Mouse (Mus musculus) MEL (cell line): ENCODE data around the gene Igsf6. TPM values are rescaled to one million over a fixed set of nuclear protein-coding genes. Genes with fewer than 3 reads are reported as not detected.

ENCODE experiments used
- DNase-seq: peaks from one replicate; pipeline ENCODE4 v3.0.0; 2011; ENCODE audit warnings: low read depth, low spot score
- H3K27ac ChIP-seq: 2 replicates; pipeline ENCODE4 v1.5.1; 2012; ENCODE audit warnings: low read depth, mild to moderate bottlenecking, control low read depth, low read length, moderate library complexity; ENCODE audit not compliant: control insufficient read depth
- H3K27me3 ChIP-seq, 2 experiments: fragments of 150-350 bp in 1 of 2; sonication (generic) in 1 of 2; 2 replicates each; pipeline ENCODE4 v1.6.1; 2012; ENCODE audit warnings: low read length in 2 of 2, mild to moderate bottlenecking in 2 of 2, improper control_type of control experiment in 1 of 2, moderate library complexity in 1 of 2; ENCODE audit not compliant: insufficient read depth in 2 of 2, control insufficient read depth in 1 of 2
- H3K36me3 ChIP-seq, 2 experiments: 2 replicates each; pipeline ENCODE4 v1.6.1; 2012 to 2014; ENCODE audit warnings: low read length in 2 of 2, improper control_type of control experiment in 1 of 2, inconsistent platforms in 1 of 2, mild to moderate bottlenecking in 1 of 2; ENCODE audit not compliant: insufficient read depth in 2 of 2, control insufficient read depth in 1 of 2
- H3K4me1 ChIP-seq, 2 experiments: fragments of 150-350 bp in 1 of 2; sonication (generic) in 1 of 2; 2 replicates each; pipeline ENCODE4 v1.6.1; 2012; ENCODE audit warnings: low read length in 2 of 2, improper control_type of control experiment in 1 of 2, mild to moderate bottlenecking in 1 of 2; ENCODE audit not compliant: insufficient read depth in 2 of 2, control insufficient read depth in 1 of 2
- H3K4me3 ChIP-seq, 2 experiments: fragments of 150-350 bp in 1 of 2; sonication (generic) in 1 of 2; 2 replicates each; pipeline ENCODE4 v1.5.1; 2012; ENCODE audit warnings: low read depth in 2 of 2, low read length in 2 of 2, mild to moderate bottlenecking in 2 of 2, moderate library complexity in 2 of 2, control low read depth in 1 of 2, improper control_type of control experiment in 1 of 2; ENCODE audit not compliant: control insufficient read depth in 1 of 2, insufficient read depth in 1 of 2
- H3K79me2 ChIP-seq: 2 replicates; pipeline ENCODE4 v1.6.1; 2012; ENCODE audit warnings: mild to moderate bottlenecking, low read length, moderate library complexity; ENCODE audit not compliant: control insufficient read depth, poor library complexity, insufficient read depth
- H3K9ac ChIP-seq: 2 replicates; pipeline ENCODE4 v1.6.1; 2012; ENCODE audit warnings: low read depth, mild to moderate bottlenecking, control low read depth, low read length, moderate library complexity; ENCODE audit not compliant: control insufficient read depth, poor library complexity, severe bottlenecking
- H3K9me3 ChIP-seq: fragments of 150-350 bp; sonication (generic); replicated peaks from 2 replicates; pipeline ENCODE4 v1.6.1; 2012; ENCODE audit warnings: mild to moderate bottlenecking, low read length, improper control_type of control experiment, moderate library complexity; ENCODE audit not compliant: insufficient read depth
- BHLHE40 ChIP-seq: IDR thresholded peaks from 2 replicates; pipeline ENCODE4 v1.6.1; 2012; ENCODE audit warnings: low read depth, mild to moderate bottlenecking, inconsistent platforms, low read length, improper control_type of control experiment, borderline replicate concordance
- CHD1 ChIP-seq: IDR thresholded peaks from 2 replicates; pipeline ENCODE4 v1.6.1; 2012; ENCODE audit warnings: low read depth, mild to moderate bottlenecking, inconsistent platforms, low read length, improper control_type of control experiment
- CHD2 ChIP-seq: IDR thresholded peaks from 2 replicates; pipeline ENCODE4 v1.6.1; 2011; ENCODE audit warnings: low read length, improper control_type of control experiment
- E2F4 ChIP-seq: IDR thresholded peaks from 2 replicates; pipeline ENCODE4 v1.6.1; 2011; ENCODE audit warnings: low read depth, low read length, improper control_type of control experiment, borderline replicate concordance
- EP300 ChIP-seq, 2 experiments: IDR thresholded peaks; 2 replicates each; pipeline ENCODE4 v1.6.1; 2011; ENCODE audit warnings: improper control_type of control experiment in 2 of 2, low read length in 2 of 2, low read depth in 1 of 2, mild to moderate bottlenecking in 1 of 2
- ETS1 ChIP-seq: IDR thresholded peaks from 2 replicates; pipeline ENCODE4 v1.6.1; 2012; ENCODE audit warnings: low read depth, mild to moderate bottlenecking, inconsistent platforms, low read length, improper control_type of control experiment, moderate library complexity
- MAX ChIP-seq: IDR thresholded peaks from 2 replicates; pipeline ENCODE4 v1.6.1; 2011; ENCODE audit warnings: low read length, improper control_type of control experiment
- MEF2A ChIP-seq: IDR thresholded peaks from 2 replicates; pipeline ENCODE4 v1.6.1; 2014; ENCODE audit warnings: low read depth, mild to moderate bottlenecking, inconsistent platforms, low read length, improper control_type of control experiment; ENCODE audit not compliant: poor library complexity, insufficient replicate concordance, severe bottlenecking; ENCODE audit errors: extremely low read depth
- MXI1 ChIP-seq: IDR thresholded peaks from 2 replicates; pipeline ENCODE4 v1.6.1; 2011; ENCODE audit warnings: mild to moderate bottlenecking, low read depth, low read length, improper control_type of control experiment
- MYC ChIP-seq: IDR thresholded peaks from 2 replicates; pipeline ENCODE4 v1.6.1; 2011; ENCODE audit warnings: low read depth, mild to moderate bottlenecking, low read length, improper control_type of control experiment, moderate library complexity
- NELFE ChIP-seq: IDR thresholded peaks from 2 replicates; pipeline ENCODE4 v1.6.1; 2011; ENCODE audit warnings: low read depth, low read length, improper control_type of control experiment
- POLR2A ChIP-seq, 2 experiments: IDR thresholded peaks; 2 replicates each; pipeline ENCODE4 v1.6.1; 2011 to 2012; ENCODE audit warnings: low read length in 2 of 2, mild to moderate bottlenecking in 2 of 2, control low read depth in 1 of 2, improper control_type of control experiment in 1 of 2, low read depth in 1 of 2, moderate library complexity in 1 of 2; ENCODE audit not compliant: control insufficient read depth in 1 of 2, insufficient read depth in 1 of 2, poor library complexity in 1 of 2
- POLR2AphosphoS2 ChIP-seq: IDR thresholded peaks from 2 replicates; pipeline ENCODE4 v1.6.1; 2011; ENCODE audit warnings: low read length, improper control_type of control experiment
- RAD21 ChIP-seq: IDR thresholded peaks from 2 replicates; pipeline ENCODE4 v1.6.1; 2011; ENCODE audit warnings: mild to moderate bottlenecking, low read depth, low read length, improper control_type of control experiment
- RCOR1 ChIP-seq: IDR thresholded peaks from 2 replicates; pipeline ENCODE4 v1.6.1; 2012; ENCODE audit warnings: low read depth, mild to moderate bottlenecking, inconsistent platforms, low read length, improper control_type of control experiment
- SMC3 ChIP-seq: IDR thresholded peaks from 2 replicates; pipeline ENCODE4 v1.6.1; 2011; ENCODE audit warnings: low read depth, low read length, improper control_type of control experiment
- TAL1 ChIP-seq: IDR thresholded peaks from 2 replicates; pipeline ENCODE4 v1.6.1; 2012; ENCODE audit warnings: mild to moderate bottlenecking, inconsistent platforms, low read length, moderate library complexity, mixed read lengths
- TBP ChIP-seq: IDR thresholded peaks from 2 replicates; pipeline ENCODE4 v1.8.0; 2011; ENCODE audit warnings: low read depth, low read length, improper control_type of control experiment
- USF1 ChIP-seq: IDR thresholded peaks from 2 replicates; pipeline ENCODE4 v1.6.1; 2014; ENCODE audit warnings: low read depth, mild to moderate bottlenecking, inconsistent platforms, low read length, improper control_type of control experiment, moderate library complexity
- USF2 ChIP-seq, 2 experiments: IDR thresholded peaks; 2 replicates each; pipeline ENCODE4 v1.6.1; 2011 to 2012; ENCODE audit warnings: improper control_type of control experiment in 2 of 2, low read length in 2 of 2, borderline replicate concordance in 1 of 2, inconsistent platforms in 1 of 2, low read depth in 1 of 2, mild to moderate bottlenecking in 1 of 2; ENCODE audit not compliant: insufficient read depth in 1 of 2
- ZC3H11A ChIP-seq: IDR thresholded peaks from 2 replicates; pipeline ENCODE4 v1.6.1; 2012; ENCODE audit warnings: low read depth, mild to moderate bottlenecking, inconsistent platforms, low read length, improper control_type of control experiment
- ZMIZ1 ChIP-seq: IDR thresholded peaks from 2 replicates; pipeline ENCODE4 v1.6.1; 2012; ENCODE audit warnings: low read depth, mild to moderate bottlenecking, inconsistent platforms, low read length, improper control_type of control experiment, moderate library complexity
- ZNF384 ChIP-seq: IDR thresholded peaks from 2 replicates; pipeline ENCODE4 v1.6.1; 2012; ENCODE audit warnings: low read depth, mild to moderate bottlenecking, inconsistent platforms, low read length, improper control_type of control experiment
- polyA plus RNA-seq, 2 experiments: library from polyadenylated mRNA; stranded (reverse) in 1 of 2; unstranded in 1 of 2; fragments of >175 nt in 1 of 2; fragments of >200 nt in 1 of 2; gene quantifications; 2 replicates each; pipeline versions ENCODE4 v1.2.1 to v1.2.4; 2012; ENCODE audit warnings: low replicate concordance in 2 of 2, low read depth in 1 of 2; ENCODE audit not compliant: insufficient read length in 2 of 2, insufficient read depth in 1 of 2, missing spikeins in 1 of 2
- total RNA-seq: library from RNA; depleted of rRNA; stranded (reverse); fragments of 300-350 nt; gene quantifications from 2 replicates; pipeline ENCODE4 v1.2.3, GENCODE M21; 2012

The Igsf6 gene
- total and polyA plus RNA-seq, 3 experiments: 0.08 to 0.42 TPM; not detected in 1

GRCm38 (mm10) chr7:121053071-121053470 lies 21.3 kb downstream of the Igsf6 start:
- Histone ChIP-seq H3K4me3 (no peak overlapping the region), H3K36me3 (peaks cover 7 to 34% of the 10 kb centered on the region in 2 experiments; a peak in 3 of 4 replicates), H3K4me1 (peaks cover 0 to under 1% of the 10 kb centered on the region in 2 experiments; a peak in 2 of 4 replicates), H3K9me3 (no peaks in the 10 kb centered on the region), H3K9ac (no peak overlapping the region), H3K27me3 (no peaks in the 10 kb centered on the region), H3K27ac (no peak overlapping the region), H3K79me2 (0 out of 2 replicates have a peak, but pooled peaks cover 1% of the 10 kb centered on the region)
- no peak for DNase-seq
- no peak for TF ChIP-seq POLR2AphosphoS2
- no peak for TF ChIP-seq NELFE
- no peak for TF ChIP-seq TBP
- TF ChIP-seq MYC: no peak
- TF ChIP-seq ZC3H11A: no peak
- TF ChIP-seq CHD1: no peak
- TF ChIP-seq E2F4: no peak
- TF ChIP-seq POLR2A (IDR thresholded peaks at IDR 0.05; ENCODE audit: control insufficient read depth in 1 of 2, insufficient read depth in 1 of 2, low read depth in 1 of 2, low read length in 2 of 2, poor library complexity in 1 of 2): no peak
- no peak for TF ChIP-seq BHLHE40
- TF ChIP-seq MAX: no peak
- TF ChIP-seq SMC3: no peak
- no peak for TF ChIP-seq CHD2
- no peak for TF ChIP-seq RAD21
- TF ChIP-seq MEF2A: no peak

- Histone ChIP-seq H3K9me3 (no peaks in the 10 kb centered on the region), H3K27ac (peak overlapping the region; percentile 47; the same call in 1 of the 2 replicates), H3K4me1 (peaks cover 10 to 15% of the 10 kb centered on the region in 2 experiments), H3K79me2 (peaks cover 34% of the 10 kb centered on the region), H3K9ac (no peak overlapping the region), H3K4me3 (no peak overlapping the region), H3K27me3 (no peaks in the 10 kb centered on the region), H3K36me3 (peaks cover 21 to 22% of the 10 kb centered on the region in 2 experiments)
- DNase-seq: peak; percentile 45
- TF ChIP-seq USF2 (IDR thresholded peaks at IDR 0.05; ENCODE audit: borderline replicate concordance in 1 of 2, insufficient read depth in 1 of 2, low read depth in 1 of 2, low read length in 2 of 2): 0 out of 4 replicates have a peak, but pooled peaks of 1 of the 2 experiments have one; percentile 27
- TF ChIP-seq TAL1: no peak
- peak; percentile 30; the same call in 1 of the 2 replicates for TF ChIP-seq ETS1
- TF ChIP-seq MXI1: peak; percentile 43; the same call in 1 of the 2 replicates
- TF ChIP-seq ZMIZ1: no peak
- peak; percentile 64; the same call in 1 of the 2 replicates for TF ChIP-seq RCOR1
- peak; percentile 43; the same call in 1 of the 2 replicates for TF ChIP-seq ZNF384
- TF ChIP-seq USF1: peak; percentile 84; the same call in 1 of the 2 replicates
- peak in 1 of 2 experiments; percentile 75; a peak in 1 of 4 replicates for TF ChIP-seq EP300 (IDR thresholded peaks at IDR 0.05; ENCODE audit: low read depth in 1 of 2, low read length in 2 of 2)
Observed at GRCm38 (mm10) chr7:121047624-121048023, 26.7 kb downstream of the Igsf6 start.
